Mouse (Mus musculus) adrenal gland, postnatal 36 days (tissue): ENCODE results near the gene Liph. TPM values are rescaled to one million over a fixed set of nuclear protein-coding genes. Genes with fewer than 3 reads are reported as not detected.
"Not testable (repeated sequence)": the region's sequence is repeated elsewhere in the genome, so short reads cannot be mapped to it uniquely, and the experiment has no call there.

ENCODE experiments used
- DNase-seq, 2 experiments: peaks; one replicate each; pipeline ENCODE4 v3.0.0; 2021; ENCODE audit warnings: mixed read lengths in 1 of 2
- total RNA-seq, 2 experiments: library from RNA; stranded (reverse); gene quantifications; 2 replicates each; pipeline ENCODE4 v1.2.3; 2021

Liph gene
- total RNA-seq, 2 experiments from 2014 or later = 0.23 TPM; not detected in 1

DNA sequence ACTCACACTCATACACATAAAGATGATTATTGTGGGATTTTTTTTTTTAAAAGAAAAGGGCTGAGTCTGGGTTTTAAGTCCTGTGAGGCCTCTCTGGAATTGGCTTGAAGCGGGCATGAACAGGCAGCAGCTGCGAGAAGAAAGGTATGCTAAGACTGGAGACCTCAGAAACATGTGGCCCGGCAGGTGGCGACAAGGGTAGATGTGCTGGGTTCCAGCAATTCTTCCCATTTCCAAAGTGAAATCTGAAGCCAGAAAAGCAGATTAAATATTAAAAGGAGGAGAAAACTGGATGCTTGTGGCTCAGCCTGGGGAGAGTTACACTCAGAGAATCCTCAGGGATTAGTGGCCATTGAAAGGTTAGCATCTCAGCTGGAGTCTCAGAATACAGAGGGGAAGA, 24.0 kb downstream of the Liph start:
- no peak for DNase-seq

DNA sequence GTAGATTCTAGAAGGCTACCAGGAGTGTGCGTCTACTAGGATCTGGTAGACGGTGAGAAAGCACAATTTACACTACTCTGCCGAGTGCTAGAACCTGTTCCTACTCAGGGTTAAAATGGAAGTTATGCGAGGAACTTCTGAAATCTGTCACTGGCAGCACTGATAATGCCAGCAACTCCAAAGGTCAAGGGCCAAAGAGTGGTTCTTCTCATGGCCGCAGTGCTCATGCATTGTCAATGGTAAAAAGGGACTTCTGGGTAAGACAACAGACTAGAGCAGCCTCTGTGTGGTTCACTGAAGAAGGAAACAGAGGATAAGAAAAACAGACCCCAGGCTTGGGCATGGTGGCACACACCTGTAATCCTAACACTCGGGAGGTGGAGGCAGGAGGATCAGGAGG, 24.9 kb downstream of the Liph start:
- DNase-seq = peak; percentile 17 to 40

DNA sequence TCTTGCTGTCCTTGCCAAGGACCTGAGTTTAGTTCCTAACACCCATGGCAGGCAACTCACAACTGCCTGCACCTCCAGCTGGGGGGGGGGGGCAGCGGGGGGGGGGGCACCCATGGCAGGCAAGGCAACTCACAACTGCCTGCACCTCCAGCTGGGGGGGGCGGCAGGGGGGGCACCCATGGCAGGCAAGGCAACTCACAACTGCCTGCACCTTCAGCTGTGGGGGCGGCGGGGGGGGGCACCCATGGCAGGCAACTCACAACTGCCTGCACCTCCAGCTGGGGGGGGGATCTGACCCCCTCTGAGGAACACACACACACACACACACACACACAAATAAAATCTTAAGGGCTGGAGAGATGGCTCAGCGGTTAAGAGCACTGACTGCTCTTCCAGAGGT, 25.6 kb downstream of the Liph start:
- DNase-seq = no peak

DNA sequence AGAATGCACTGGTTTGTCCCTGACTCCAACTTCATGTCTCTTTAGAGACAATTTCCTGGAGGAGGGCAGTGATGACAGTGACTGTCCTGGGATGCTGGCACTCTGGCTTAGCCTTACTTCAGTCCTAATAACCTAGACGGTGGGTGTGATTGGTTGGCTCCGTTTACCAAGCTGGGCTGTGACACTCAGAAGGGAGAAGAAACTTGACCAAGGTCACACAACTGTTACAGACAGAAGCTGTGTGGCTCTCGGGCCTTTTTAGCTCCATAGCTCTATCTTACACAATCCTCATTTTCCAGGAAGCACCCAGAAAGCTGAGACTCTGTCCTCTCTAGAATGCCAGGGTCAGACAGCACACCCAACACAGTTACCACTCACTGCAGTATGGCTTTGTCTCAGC, 29.9 kb downstream of the Liph start:
- DNase-seq = peak in 1 of 2 experiments; percentile 25

DNA sequence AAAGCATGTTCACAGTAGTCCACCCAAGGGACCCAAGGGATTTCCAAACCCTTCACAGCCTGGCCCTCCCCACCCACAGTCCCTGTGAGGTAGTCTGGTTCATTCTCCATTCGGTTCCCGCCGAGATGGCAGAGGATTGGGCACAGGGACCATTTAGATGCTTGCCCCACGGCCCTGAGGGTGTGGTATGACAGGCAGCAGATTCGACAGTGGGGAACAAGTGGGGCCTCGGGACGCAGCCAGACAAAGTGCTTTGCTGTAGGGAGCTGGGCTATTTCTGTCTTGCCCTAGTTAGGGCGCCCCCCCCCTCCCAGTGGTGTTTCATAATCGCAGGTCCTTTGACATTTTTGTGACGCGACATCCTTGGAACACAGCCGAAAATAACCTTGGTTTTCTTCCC, 39.9 kb downstream of the Liph start:
- peak; percentile 60 to 62 for DNase-seq

DNA sequence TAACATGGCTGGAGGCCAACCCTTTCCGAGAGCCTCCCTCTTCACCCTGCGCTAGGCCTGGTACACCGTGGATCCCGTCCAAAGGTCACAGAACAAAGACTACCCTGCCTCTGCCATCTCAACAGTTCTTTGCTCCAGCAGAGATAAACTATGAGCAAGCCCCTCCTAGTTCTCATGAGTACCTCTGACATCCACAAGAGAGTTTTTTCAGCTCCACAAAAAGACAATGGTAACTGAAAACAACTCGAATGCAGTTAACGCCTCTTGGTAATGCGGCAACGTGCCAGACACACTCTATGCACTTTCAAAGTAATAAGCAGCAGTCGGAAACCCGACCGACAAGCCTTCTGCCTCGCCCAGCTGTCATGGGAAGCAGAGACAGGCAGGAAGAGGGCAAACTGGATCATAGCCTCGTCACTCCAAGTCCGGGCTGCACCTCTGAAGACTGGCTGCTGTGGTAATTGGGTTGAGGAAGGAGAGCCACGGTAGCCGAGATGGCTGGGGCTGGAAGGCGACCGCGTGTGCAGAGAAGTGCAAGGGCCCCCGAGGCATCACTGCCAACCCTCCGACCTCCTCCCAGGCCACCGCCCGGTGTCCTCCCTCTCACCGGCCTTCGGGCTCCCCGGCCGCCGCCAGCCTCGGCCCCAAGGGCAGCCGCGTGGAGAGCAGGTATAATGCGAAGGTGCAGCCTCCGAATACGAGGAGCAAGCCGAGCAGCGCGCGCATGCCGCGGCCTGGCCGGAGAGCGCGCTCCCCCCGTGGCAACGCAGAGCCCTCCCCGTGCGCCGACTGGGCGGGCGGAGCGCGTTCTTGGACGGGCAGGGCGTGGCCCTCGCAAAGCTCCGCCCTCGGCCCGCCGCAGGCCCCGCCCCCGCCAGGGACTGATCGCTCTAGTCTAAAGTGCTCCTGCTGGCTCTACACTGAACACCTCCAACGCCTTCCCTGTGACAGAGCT, 48.4 kb downstream of the Liph start, which contains the start of gene Tmem41a:
TSS of gene Tmem41a (minus strand) at position 792 of the 955 bp plus-strand sequence.
- DNase-seq = peak; percentile 94 to 96

DNA sequence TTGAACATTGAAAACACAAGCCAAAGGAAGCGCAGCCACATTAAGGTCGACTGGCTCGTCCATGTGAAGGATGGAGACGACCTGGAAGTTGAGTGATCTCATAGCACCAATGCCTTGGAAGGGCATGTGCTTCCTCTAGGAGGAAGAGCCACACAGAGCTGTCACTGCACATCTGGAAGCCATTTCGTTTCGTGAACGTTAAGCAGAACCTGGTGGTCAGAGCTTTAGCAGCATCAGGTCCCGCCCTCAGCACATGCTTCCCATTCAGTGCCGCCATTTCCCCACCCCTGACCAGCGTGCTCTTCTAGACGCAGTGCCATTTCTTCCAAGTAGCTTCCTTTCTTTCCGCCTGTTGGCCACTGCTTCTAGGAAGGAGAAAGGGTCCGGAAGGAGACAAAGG, 67.0 kb downstream of the Liph start:
- DNase-seq = no peak

DNA sequence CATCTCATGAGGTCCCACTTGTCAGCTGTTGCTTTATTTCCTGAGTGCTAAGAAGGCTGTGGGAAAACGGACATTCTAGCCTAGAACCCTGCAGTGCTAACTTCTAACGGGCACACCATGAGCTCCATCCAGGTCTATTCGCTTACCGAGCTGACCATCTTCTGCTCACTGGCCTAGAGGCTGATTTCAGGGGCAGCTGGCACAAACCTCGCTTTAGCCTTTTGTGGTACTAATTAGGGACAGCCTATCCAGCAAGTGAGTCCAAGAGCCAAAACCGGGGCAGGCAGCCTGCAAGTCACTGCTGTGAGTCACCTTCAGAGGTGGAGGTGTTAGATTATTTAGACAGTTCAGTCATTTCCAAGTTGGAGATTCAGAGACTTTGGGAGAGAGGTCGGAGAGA, 78.8 kb downstream of the Liph start:
- no peak for DNase-seq

DNA sequence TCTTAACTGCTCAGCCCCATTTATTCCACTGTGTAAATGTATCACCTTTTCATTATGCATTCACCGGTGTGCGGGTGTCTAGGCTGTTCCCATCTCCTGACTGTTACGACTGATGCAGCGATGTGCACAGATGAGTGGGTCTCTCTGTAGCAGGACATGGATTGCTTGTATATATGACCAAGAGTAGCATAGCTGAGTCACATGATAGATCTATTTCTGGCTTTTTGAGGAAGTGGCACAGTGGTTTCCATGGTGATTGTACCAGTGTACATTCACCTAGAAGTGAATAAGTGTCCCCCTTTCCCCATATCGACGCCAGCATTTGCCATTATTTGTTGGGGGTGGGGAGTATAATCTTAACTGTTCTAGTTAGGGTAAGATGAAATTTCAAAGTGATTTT, 82.1 kb downstream of the Liph start:
- no peak for DNase-seq

DNA sequence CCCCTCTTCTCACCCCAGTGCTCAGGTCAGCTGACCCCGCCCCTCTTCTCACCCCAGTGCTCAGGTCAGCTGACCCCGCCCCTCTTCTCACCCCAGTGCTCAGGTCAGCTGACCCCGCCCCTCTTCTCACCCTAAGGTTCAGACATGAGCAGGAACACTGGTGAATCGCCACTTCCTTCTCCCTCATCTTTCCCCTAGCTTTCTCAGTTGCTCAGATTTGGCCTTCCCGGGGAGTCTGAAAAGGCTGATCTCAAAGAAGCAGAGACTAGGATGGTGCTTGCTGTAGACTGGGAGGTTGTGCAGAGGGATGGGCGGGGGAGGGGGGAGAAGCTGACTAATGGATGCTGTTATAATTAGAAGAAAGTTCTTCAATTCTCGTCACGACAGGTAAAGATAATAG, 86.6 kb downstream of the Liph start:
- not testable (repeated sequence) for DNase-seq

DNA sequence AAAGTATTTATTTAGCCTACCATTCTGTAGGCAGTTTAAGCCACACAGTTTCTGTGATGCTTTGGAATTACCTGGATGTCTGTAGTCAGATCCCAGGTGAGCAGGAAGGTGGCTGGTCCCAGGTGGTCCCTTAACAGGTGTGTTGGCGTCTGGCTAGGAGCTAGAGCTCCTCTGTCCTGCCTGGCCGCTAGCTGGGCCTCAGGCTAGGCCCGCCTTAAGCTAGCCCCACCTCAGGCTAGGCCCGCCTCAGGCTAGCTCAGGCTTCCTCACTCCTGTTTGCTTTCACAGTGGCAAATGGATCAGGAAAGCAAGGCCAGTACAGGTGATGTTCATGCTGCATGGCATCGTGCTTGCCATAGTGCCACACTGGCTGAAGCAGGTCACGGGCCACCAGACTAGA, 88.6 kb downstream of the Liph start:
- no peak for DNase-seq

DNA sequence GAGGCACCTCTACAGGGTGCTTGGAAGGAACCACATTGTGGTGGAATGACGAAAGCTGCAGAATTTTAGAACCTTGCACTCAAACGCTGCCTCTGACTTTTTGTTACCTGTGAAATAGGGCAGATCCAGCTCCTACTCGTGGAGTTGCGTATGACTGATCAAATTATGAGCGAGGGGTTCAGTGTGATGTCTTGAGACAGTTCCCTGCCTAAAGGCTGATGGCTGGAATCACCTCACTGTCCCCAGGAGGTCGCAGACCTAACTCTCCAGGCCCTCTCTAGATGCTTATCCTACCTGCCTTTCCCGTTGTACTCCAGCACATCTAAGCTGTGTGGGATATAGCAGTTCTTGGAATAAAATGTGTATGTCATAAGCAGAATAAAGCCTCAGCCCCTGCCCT, 89.5 kb downstream of the Liph start:
- DNase-seq = no peak

DNA sequence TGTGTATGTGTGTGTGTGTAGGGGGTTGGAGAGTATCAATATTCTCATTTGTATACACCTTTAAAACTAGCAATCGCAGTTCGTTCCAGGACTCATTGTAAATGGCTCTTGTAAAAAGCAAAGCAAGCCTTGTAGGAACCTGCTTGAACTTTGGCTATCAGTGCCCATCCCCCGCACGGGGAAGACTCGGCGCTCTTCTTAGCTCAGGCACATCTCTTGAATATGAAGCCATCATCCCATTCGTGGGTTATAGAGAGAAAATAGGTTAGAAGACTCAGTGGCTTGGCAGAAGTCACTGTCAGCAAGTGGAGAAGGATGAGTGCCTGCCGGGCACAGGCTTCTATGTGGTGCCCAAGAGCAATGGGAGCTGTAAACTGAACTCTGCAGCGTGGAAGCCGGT, 90.8 kb downstream of the Liph start:
- DNase-seq = no peak

Other genes starting within 250 kb of the Liph start
- 10 to 100 TPM; 35.8 to 59.4 TPM for gene Ehhadh, start 207.9 kb downstream of the Liph start, total RNA-seq
- 1 to 10 TPM in 1 of 2 experiments, under 1 TPM in 1; 0.82 to 1.1 TPM for gene Map3k13, start 201.3 kb downstream of the Liph start, total RNA-seq
- 10 to 100 TPM; 17.3 to 19.9 TPM for gene Tmem41a, start 48.1 kb downstream of the Liph start, total RNA-seq
- 10 to 100 TPM; 43.1 to 53.5 TPM for gene Senp2, start 13.8 kb upstream of the Liph start, total RNA-seq
- gene Igf2bp2, start 167.6 kb upstream of the Liph start, total RNA-seq = 10 to 100 TPM in 1 of 2 experiments, 1 to 10 TPM in 1; 7.3 to 10.9 TPM